Mouse (Mus musculus) central nervous system, embryonic 11.5 days (tissue): ENCODE measurements around the gene Fgfr3. TPM values are rescaled to one million over a fixed set of nuclear protein-coding genes. Genes with fewer than 3 reads are reported as not detected.

Source experiments
- polyA plus RNA-seq: library from polyadenylated mRNA; depleted of rRNA; stranded (reverse); fragments of >200 nt; gene quantifications from 2 replicates; pipeline ENCODE4 v1.2.3, GENCODE M21; 2012; rRNA removed

Fgfr3 gene
- polyA plus RNA-seq = 117 and 191 TPM in 2 replicates

DNA sequence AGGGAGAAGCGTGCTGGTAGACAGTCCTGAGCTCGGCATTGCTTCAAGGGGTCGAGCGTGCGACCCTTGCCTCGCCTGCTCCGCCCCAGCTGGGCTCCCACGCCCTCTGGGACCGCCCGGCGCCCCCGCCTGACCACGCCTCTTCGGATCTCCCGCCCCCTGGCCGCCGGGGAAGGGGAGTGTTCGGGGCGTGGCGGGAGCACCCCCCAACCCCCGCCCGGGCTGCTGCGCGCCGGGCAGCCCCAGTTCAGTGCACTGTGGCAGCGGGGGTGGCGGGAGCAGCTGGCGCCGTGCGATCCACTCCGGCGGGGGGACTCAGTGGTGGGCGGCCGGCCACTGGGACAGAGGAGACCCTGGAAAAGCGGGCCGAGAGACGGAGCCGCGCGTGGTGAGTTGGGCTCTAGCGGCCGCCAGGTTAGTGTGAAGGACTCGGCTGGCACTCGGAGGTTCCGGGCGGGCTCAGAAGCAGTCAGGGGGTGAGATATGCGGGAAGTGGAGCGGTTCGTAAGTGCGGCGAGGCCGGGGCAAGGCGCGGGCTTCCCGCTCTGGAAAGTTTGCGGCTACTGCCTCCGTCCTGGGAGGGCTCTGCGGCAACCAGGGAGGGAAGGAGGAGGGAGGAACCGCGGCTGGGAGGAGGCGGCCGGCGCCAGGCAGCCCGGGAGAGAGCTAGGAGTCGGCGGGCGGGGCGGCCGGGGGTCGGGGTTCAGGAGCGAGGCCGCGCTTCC lies at the start of gene Fgfr3:
Fgfr3 (plus strand) TSS at position 134 of the 725 bp plus-strand sequence.

DNA sequence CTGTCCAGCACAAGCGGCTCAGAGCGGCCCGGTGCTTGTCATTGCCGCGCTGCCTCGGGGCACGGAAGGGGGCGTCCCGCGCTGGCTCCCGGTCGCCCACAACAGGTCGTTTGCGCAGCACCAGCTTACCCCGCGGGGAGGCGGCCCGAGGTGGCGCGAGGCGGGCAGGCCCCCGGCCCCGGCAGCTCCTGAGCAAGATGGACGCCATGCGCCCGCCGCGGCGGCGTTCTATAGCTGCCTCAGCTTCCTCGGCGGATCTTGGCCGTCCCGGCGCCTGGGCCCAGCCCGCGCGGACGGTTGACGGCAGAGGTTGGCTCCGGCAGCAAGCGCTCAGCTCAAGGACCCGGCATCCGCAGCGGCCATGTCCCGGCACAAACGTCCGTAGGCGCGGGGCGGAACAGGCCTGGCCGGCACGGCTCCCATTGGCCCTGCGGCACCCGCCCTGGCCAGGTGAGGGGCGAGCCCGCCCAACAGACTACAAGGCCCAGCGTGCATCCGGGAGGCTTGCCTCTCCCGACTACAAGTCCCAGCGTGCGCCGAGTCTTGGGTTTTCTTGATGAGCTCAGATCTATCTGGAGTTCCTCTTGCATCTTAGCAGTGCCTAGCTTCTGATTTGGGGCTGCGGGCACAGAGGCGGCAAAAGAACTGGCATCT lies 61.0 kb downstream of the Fgfr3 start, which contains the start of gene Letm1:
Letm1 (minus strand) TSS at position 473 of the 654 bp plus-strand sequence.

Other genes starting within 250 kb of the Fgfr3 start
- gene Fam53a, start 92.0 kb upstream of the Fgfr3 start, polyA plus RNA-seq = 26.4 and 27.2 TPM in 2 replicates
- gene Gm9903, start 91.7 kb upstream of the Fgfr3 start, polyA plus RNA-seq = 0.42 and 0.73 TPM in 2 replicates
- 155 and 243 TPM in 2 replicates for gene Slbp, start 69.1 kb upstream of the Fgfr3 start, polyA plus RNA-seq
- gene Tacc3, start 63.5 kb upstream of the Fgfr3 start, polyA plus RNA-seq = 139 and 232 TPM in 2 replicates
- gene Tmem129, start 63.3 kb upstream of the Fgfr3 start, polyA plus RNA-seq = 22.7 and 33.1 TPM in 2 replicates
- gene Letm1, start 61.1 kb downstream of the Fgfr3 start, polyA plus RNA-seq = 30.2 and 39.8 TPM in 2 replicates
- 128 and 177 TPM in 2 replicates for gene Nsd2, start 99.1 kb downstream of the Fgfr3 start, polyA plus RNA-seq
- 43.3 and 58.4 TPM in 2 replicates for gene Nelfa, start 214.7 kb downstream of the Fgfr3 start, polyA plus RNA-seq